Mouse (Mus musculus) forebrain, postnatal 0 days (tissue): Measurements from ENCODE around the gene Cyb561. TPM values are rescaled to one million over a fixed set of nuclear protein-coding genes. Genes with fewer than 3 reads are reported as not detected.
A peak's percentile ranks its signal among the peaks of the same experiment; 100 is the strongest.

Experiments
- ATAC-seq: fragments of 200-750 bp; cut with Nextera tagmentation; 2 replicates; pipeline ENCODE4 v1.8.0; 2017; ENCODE audit warnings: mild to moderate bottlenecking, moderate library complexity
- DNase-seq: peaks from one replicate; pipeline ENCODE4 v3.0.0-alpha.2; 2015
- H3K27ac ChIP-seq: fragments of 300-500 bp; sonication (generic); 2 replicates; pipeline ENCODE4 v1.5.1; 2014; ENCODE audit warnings: low read depth, mild to moderate bottlenecking, antibody characterized with exemption, low read length, moderate library complexity, mixed read lengths
- H3K27me3 ChIP-seq: fragments of 300-500 bp; sonication (generic); 2 replicates; pipeline ENCODE4 v1.6.1; 2014; ENCODE audit warnings: mild to moderate bottlenecking, low read length, mixed read lengths; ENCODE audit not compliant: insufficient read depth
- H3K36me3 ChIP-seq: fragments of 300-500 bp; sonication (generic); 2 replicates; pipeline ENCODE4 v1.6.1; 2014; ENCODE audit warnings: mild to moderate bottlenecking, moderate library complexity; ENCODE audit not compliant: insufficient read depth
- H3K4me1 ChIP-seq: fragments of 300-500 bp; sonication (generic); 2 replicates; pipeline ENCODE4 v1.6.1; 2014; ENCODE audit warnings: antibody characterized with exemption; ENCODE audit not compliant: insufficient read depth
- H3K4me2 ChIP-seq: fragments of 300-500 bp; sonication (generic); 2 replicates; pipeline ENCODE4 v1.6.1; 2014; ENCODE audit warnings: low read depth, mild to moderate bottlenecking, moderate library complexity
- H3K4me3 ChIP-seq: fragments of 300-500 bp; sonication (generic); 2 replicates; pipeline ENCODE4 v1.5.1; 2014; ENCODE audit warnings: low read depth, low read length, mixed read lengths
- H3K9ac ChIP-seq: fragments of 300-500 bp; sonication (generic); 2 replicates; pipeline ENCODE4 v1.6.1; 2014; ENCODE audit warnings: mild to moderate bottlenecking
- H3K9me3 ChIP-seq: fragments of 300-500 bp; sonication (generic); 2 replicates; pipeline ENCODE4 v1.6.1; 2016; ENCODE audit warnings: low read length
- CTCF ChIP-seq: sonication (generic); IDR thresholded peaks from 2 replicates; pipeline ENCODE4 v1.5.1; 2016; ENCODE audit warnings: antibody characterized with exemption, control low read depth, low read depth
- WGBS: fragments of 180-500 bp; shearing (Covaris S2); extraction: QIAGEN DNeasy Blood & Tissue Kit; methylation state at CpG from one replicate; pipeline ENCODE4 v1.1.7; 2014; 5-methylcytosine and 5-hydroxymethylcytosine counted together
- polyA plus RNA-seq: library from polyadenylated mRNA; unstranded; fragments of >200 nt; fragmentation: Nextera tagmentation; extraction: Ambion mirVana; gene quantifications from 2 replicates; pipeline ENCODE4 v1.2.1, GENCODE M21; 2015
- total RNA-seq: library from RNA; depleted of rRNA; stranded (reverse); fragments of >200 nt; gene quantifications from 2 replicates; pipeline ENCODE4 v1.2.3, GENCODE M21; 2014

The Cyb561 gene
- total and polyA plus RNA-seq, 2 experiments from 2014 or later, result 55.8 to 62.7 TPM

GRCm38 (mm10) chr11:105953402-105953801, 266 bp upstream of the Cyb561 start:
- DNase-seq (no peak), ATAC-seq (no peak)
- Histone ChIP-seq H3K27ac (no peak overlapping the region), H3K36me3 (no peaks in the 10 kb centered on the region), H3K27me3 (no peaks in the 10 kb centered on the region), H3K9me3 (no peaks in the 10 kb centered on the region), H3K9ac (no peak overlapping the region), H3K4me2 (no peak overlapping the region), H3K4me1 (no peaks in the 10 kb centered on the region), H3K4me3 (no peak overlapping the region)
- no peak for TF ChIP-seq CTCF
- 79% methylated on average over 6 of the region's 6 CpGs for WGBS

GRCm38 (mm10) chr11:105952111-105952510, 1.0 kb downstream of the Cyb561 start:
- no peak for TF ChIP-seq CTCF
- Histone ChIP-seq H3K9me3 (no peaks in the 10 kb centered on the region), H3K4me3 (no peak overlapping the region), H3K36me3 (no peaks in the 10 kb centered on the region), H3K9ac (no peak overlapping the region), H3K27ac (no peak overlapping the region), H3K4me1 (no peaks in the 10 kb centered on the region), H3K4me2 (no peak overlapping the region), H3K27me3 (no peaks in the 10 kb centered on the region)
- ATAC-seq, result no peak
- DNase-seq, result no peak
- 83% methylated on average over 9 of the region's 9 CpGs for WGBS

- 71% methylated on average over 3 of the region's 3 CpGs for WGBS
- H3K9me3 ChIP-seq, result no peaks in the 10 kb centered on the region
- no peaks in the 10 kb centered on the region for H3K36me3 ChIP-seq
- DNase-seq, result no peak
- no peak overlapping the region for H3K4me2 ChIP-seq
- no peaks in the 10 kb centered on the region for H3K27me3 ChIP-seq
- no peak overlapping the region for H3K27ac ChIP-seq
- H3K9ac ChIP-seq, result no peak overlapping the region
- no peak overlapping the region for H3K4me3 ChIP-seq
- TF ChIP-seq CTCF, result no peak
- H3K4me1 ChIP-seq, result no peaks in the 10 kb centered on the region
- ATAC-seq, result no peak
Measured at GRCm38 (mm10) chr11:105951601-105952044, 1.5 kb downstream of the Cyb561 start.

- Histone ChIP-seq H3K27me3 (no peaks in the 10 kb centered on the region), H3K4me2 (no peak overlapping the region), H3K9ac (no peak overlapping the region), H3K9me3 (no peaks in the 10 kb centered on the region), H3K36me3 (no peaks in the 10 kb centered on the region), H3K27ac (no peak overlapping the region), H3K4me3 (no peak overlapping the region), H3K4me1 (no peaks in the 10 kb centered on the region)
- no peak for DNase-seq
- ATAC-seq, result no peak
- 78% methylated on average over 4 of the region's 4 CpGs for WGBS
- no peak for TF ChIP-seq CTCF
Measured at GRCm38 (mm10) chr11:105950519-105950918, 2.6 kb downstream of the Cyb561 start.

- no peaks in the 10 kb centered on the region for H3K36me3 ChIP-seq
- peaks cover 10% of the 10 kb centered on the region; the same call in 1 of the 2 replicates for H3K4me1 ChIP-seq
- no peak overlapping the region for H3K4me2 ChIP-seq
- ATAC-seq (no peak), DNase-seq (no peak)
- no peak overlapping the region for H3K9ac ChIP-seq
- no peaks in the 10 kb centered on the region for H3K27me3 ChIP-seq
- H3K4me3 ChIP-seq, result no peak overlapping the region
- WGBS, result 54% methylated on average over 2 of the region's 2 CpGs
- TF ChIP-seq CTCF, result no peak
- H3K27ac ChIP-seq, result no peak overlapping the region
- H3K9me3 ChIP-seq, result no peaks in the 10 kb centered on the region
Measured at GRCm38 (mm10) chr11:105948255-105948654, 4.9 kb downstream of the Cyb561 start.

GRCm38 (mm10) chr11:105946694-105947154, 6.4 kb downstream of the Cyb561 start:
- Histone ChIP-seq H3K4me1 (peaks cover 10% of the 10 kb centered on the region; the same call in 1 of the 2 replicates), H3K27me3 (no peaks in the 10 kb centered on the region), H3K9ac (no peak overlapping the region), H3K4me3 (no peak overlapping the region), H3K27ac (no peak overlapping the region), H3K36me3 (no peaks in the 10 kb centered on the region), H3K4me2 (no peak overlapping the region), H3K9me3 (no peaks in the 10 kb centered on the region)
- no peak for TF ChIP-seq CTCF
- WGBS, result 60% methylated on average over 11 of the region's 11 CpGs
- DNase-seq, result no peak
- ATAC-seq, result no peak

GRCm38 (mm10) chr11:105944770-105945672, 8.1 kb downstream of the Cyb561 start:
- peak; percentile 9 for ATAC-seq
- WGBS, result 64% methylated on average over 16 of the region's 16 CpGs
- Histone ChIP-seq H3K36me3 (no peaks in the 10 kb centered on the region), H3K4me2 (peak overlapping the region; percentile 76), H3K27ac (peak overlapping the region; percentile 35; the same call in 1 of the 2 replicates), H3K9me3 (no peaks in the 10 kb centered on the region), H3K9ac (peak overlapping the region; percentile 64; the same call in 1 of the 2 replicates), H3K4me3 (peak overlapping the region; percentile 70), H3K4me1 (peaks cover 10% of the 10 kb centered on the region; the same call in 1 of the 2 replicates), H3K27me3 (no peaks in the 10 kb centered on the region)
- TF ChIP-seq CTCF, result no peak
- DNase-seq, result peak; percentile 54
